Mouse (Mus musculus): ENCODE data around the gene Trak1. TPM values are rescaled to one million over a fixed set of nuclear protein-coding genes. Genes with fewer than 3 reads are reported as not detected.

Gene Trak1
- polyA plus RNA-seq, 1 experiment: 22.2 TPM

- no peaks in the 10 kb centered on the region for H3K27me3 ChIP-seq (ENCODE audit: control insufficient read depth, insufficient read depth, low read length)
- no peak overlapping the region for H3K27ac ChIP-seq (ENCODE audit: control insufficient read depth, insufficient read depth, low read depth, low read length)
- H3K4me3 ChIP-seq (ENCODE audit: control insufficient read depth, low read depth, low read length): no peak overlapping the region
- TF ChIP-seq POLR2A (IDR thresholded peaks at IDR 0.05; ENCODE audit: control insufficient read depth, low read depth, low read length): no peak
- no peak for TF ChIP-seq CTCF (IDR thresholded peaks at IDR 0.05; ENCODE audit: control insufficient read depth, insufficient read depth, insufficient replicate concordance, low read depth, low read length)
- no peaks in the 10 kb centered on the region for H3K36me3 ChIP-seq (ENCODE audit: control insufficient read depth, insufficient read depth, low read length)
- peaks cover 1% of the 10 kb centered on the region for H3K4me1 ChIP-seq (ENCODE audit: control insufficient read depth, insufficient read depth, low read length)
Measured at GRCm38 (mm10) chr9:121303748-121304147, 6.4 kb downstream of the Trak1 start.

DNA sequence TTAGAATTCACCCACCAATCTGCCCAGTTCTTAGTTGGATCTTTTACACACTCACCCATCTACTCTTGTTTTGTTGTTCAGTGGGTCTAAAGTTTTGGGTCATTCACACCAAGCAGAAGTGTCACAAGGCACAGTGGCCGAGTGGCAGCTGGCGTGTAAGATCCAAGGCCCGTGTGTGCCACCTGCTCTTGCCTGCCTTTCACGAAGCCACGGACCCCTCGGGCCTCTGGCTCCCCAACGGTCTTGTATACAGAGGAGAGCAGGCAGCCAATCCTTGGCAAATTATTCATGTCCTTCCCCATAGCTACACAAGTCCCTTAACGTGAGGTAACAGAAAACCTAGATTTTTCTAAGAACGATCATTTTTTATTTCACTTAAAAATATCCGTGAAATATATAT, 7.2 kb downstream of the Trak1 start:
- TF ChIP-seq CTCF (IDR thresholded peaks at IDR 0.05; ENCODE audit: control insufficient read depth, insufficient read depth, insufficient replicate concordance, low read depth, low read length) (no peak), POLR2A (IDR thresholded peaks at IDR 0.05; ENCODE audit: control insufficient read depth, low read depth, low read length) (no peak)
- Histone ChIP-seq H3K27me3 (ENCODE audit: control insufficient read depth, insufficient read depth, low read length) (no peaks in the 10 kb centered on the region), H3K36me3 (ENCODE audit: control insufficient read depth, insufficient read depth, low read length) (no peaks in the 10 kb centered on the region), H3K4me1 (ENCODE audit: control insufficient read depth, insufficient read depth, low read length) (no peaks in the 10 kb centered on the region; the same call in 1 of the 2 replicates), H3K4me3 (ENCODE audit: control insufficient read depth, low read depth, low read length) (no peak overlapping the region), H3K27ac (ENCODE audit: control insufficient read depth, insufficient read depth, low read depth, low read length) (no peak overlapping the region)

- no peak for TF ChIP-seq CTCF (IDR thresholded peaks at IDR 0.05; ENCODE audit: control insufficient read depth, insufficient read depth, insufficient replicate concordance, low read depth, low read length)
- no peak for TF ChIP-seq POLR2A (IDR thresholded peaks at IDR 0.05; ENCODE audit: control insufficient read depth, low read depth, low read length)
- Histone ChIP-seq H3K27ac (ENCODE audit: control insufficient read depth, insufficient read depth, low read depth, low read length) (no peak overlapping the region), H3K4me1 (ENCODE audit: control insufficient read depth, insufficient read depth, low read length) (no peaks in the 10 kb centered on the region; the same call in 1 of the 2 replicates), H3K36me3 (ENCODE audit: control insufficient read depth, insufficient read depth, low read length) (no peaks in the 10 kb centered on the region), H3K4me3 (ENCODE audit: control insufficient read depth, low read depth, low read length) (no peak overlapping the region), H3K27me3 (ENCODE audit: control insufficient read depth, insufficient read depth, low read length) (no peaks in the 10 kb centered on the region)
Measured at GRCm38 (mm10) chr9:121305456-121305855, 8.2 kb downstream of the Trak1 start.

DNA sequence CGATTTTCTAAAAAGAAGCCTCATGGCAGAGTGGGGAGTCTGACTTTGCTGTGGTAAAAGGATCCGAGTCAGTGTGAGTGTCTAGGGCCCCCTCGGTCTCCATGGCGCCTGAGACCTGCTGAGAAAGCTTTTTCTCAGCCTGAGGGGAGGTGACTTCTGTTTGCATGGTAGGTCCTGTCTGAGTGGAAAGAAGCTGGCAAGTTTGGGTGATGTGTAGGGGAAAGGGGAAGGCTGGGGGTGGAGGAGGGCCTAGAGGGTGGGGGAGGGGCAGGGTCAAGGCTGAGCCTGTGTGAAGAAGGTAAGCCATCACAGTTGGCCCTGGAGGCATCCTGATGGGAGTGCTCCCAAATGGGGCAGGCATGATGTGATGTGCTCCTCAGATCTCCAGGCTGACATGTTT, 12.0 kb downstream of the Trak1 start:
- Histone ChIP-seq H3K27ac (ENCODE audit: control insufficient read depth, insufficient read depth, low read depth, low read length) (no peak overlapping the region), H3K4me1 (ENCODE audit: control insufficient read depth, insufficient read depth, low read length) (peaks cover 4% of the 10 kb centered on the region), H3K27me3 (ENCODE audit: control insufficient read depth, insufficient read depth, low read length) (no peaks in the 10 kb centered on the region), H3K36me3 (ENCODE audit: control insufficient read depth, insufficient read depth, low read length) (no peaks in the 10 kb centered on the region), H3K4me3 (ENCODE audit: control insufficient read depth, low read depth, low read length) (no peak overlapping the region)
- TF ChIP-seq POLR2A (IDR thresholded peaks at IDR 0.05; ENCODE audit: control insufficient read depth, low read depth, low read length) (no peak), CTCF (IDR thresholded peaks at IDR 0.05; ENCODE audit: control insufficient read depth, insufficient read depth, insufficient replicate concordance, low read depth, low read length) (no peak)

DNA sequence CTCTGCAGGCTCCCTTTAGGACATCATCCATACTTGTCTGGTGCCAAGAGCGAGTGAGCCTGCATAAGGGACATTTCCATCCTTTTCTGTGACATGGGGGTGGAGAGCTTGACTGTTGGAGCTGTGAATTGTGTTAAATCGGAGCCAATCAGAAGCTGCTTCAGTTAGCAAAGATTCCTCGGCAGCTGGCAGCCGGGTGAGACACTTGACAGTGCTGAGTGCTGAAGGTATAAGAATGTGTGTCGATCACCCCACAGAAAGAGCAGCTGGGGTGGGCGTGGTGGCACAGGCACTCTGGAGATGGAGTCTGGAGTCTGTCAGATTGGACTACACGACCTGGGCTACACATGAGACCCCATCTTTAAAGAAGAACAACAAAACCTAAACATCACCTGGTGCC, 13.2 kb downstream of the Trak1 start:
- H3K27ac ChIP-seq (ENCODE audit: control insufficient read depth, insufficient read depth, low read depth, low read length): no peak overlapping the region
- peaks cover 10% of the 10 kb centered on the region for H3K4me1 ChIP-seq (ENCODE audit: control insufficient read depth, insufficient read depth, low read length)

GRCm38 (mm10) chr9:121311846-121312236, 14.5 kb downstream of the Trak1 start:
- Histone ChIP-seq H3K36me3 (ENCODE audit: control insufficient read depth, insufficient read depth, low read length) (no peaks in the 10 kb centered on the region), H3K27me3 (ENCODE audit: control insufficient read depth, insufficient read depth, low read length) (no peaks in the 10 kb centered on the region), H3K4me1 (ENCODE audit: control insufficient read depth, insufficient read depth, low read length) (peaks cover 13% of the 10 kb centered on the region), H3K27ac (ENCODE audit: control insufficient read depth, insufficient read depth, low read depth, low read length) (no peak overlapping the region), H3K4me3 (ENCODE audit: control insufficient read depth, low read depth, low read length) (no peak overlapping the region)
- TF ChIP-seq CTCF (IDR thresholded peaks at IDR 0.05; ENCODE audit: control insufficient read depth, insufficient read depth, insufficient replicate concordance, low read depth, low read length): no peak
- TF ChIP-seq POLR2A (IDR thresholded peaks at IDR 0.05; ENCODE audit: control insufficient read depth, low read depth, low read length): no peak

More for the DNA sequence above, 13.2 kb downstream of the Trak1 start:
- Histone ChIP-seq H3K27me3 (ENCODE audit: control insufficient read depth, insufficient read depth, low read length) (no peaks in the 10 kb centered on the region), H3K36me3 (ENCODE audit: control insufficient read depth, insufficient read depth, low read length) (no peaks in the 10 kb centered on the region), H3K4me3 (ENCODE audit: control insufficient read depth, low read depth, low read length) (no peak overlapping the region)
- TF ChIP-seq CTCF (IDR thresholded peaks at IDR 0.05; ENCODE audit: control insufficient read depth, insufficient read depth, insufficient replicate concordance, low read depth, low read length): no peak
- TF ChIP-seq POLR2A (IDR thresholded peaks at IDR 0.05; ENCODE audit: control insufficient read depth, low read depth, low read length): no peak

- Histone ChIP-seq H3K27ac (ENCODE audit: control insufficient read depth, insufficient read depth, low read depth, low read length) (no peak overlapping the region), H3K4me3 (ENCODE audit: control insufficient read depth, low read depth, low read length) (no peak overlapping the region)
- TF ChIP-seq POLR2A (IDR thresholded peaks at IDR 0.05; ENCODE audit: control insufficient read depth, low read depth, low read length): no peak
- no peak for TF ChIP-seq CTCF (IDR thresholded peaks at IDR 0.05; ENCODE audit: control insufficient read depth, insufficient read depth, insufficient replicate concordance, low read depth, low read length)
Measured at GRCm38 (mm10) chr9:121312237-121312891, 15.1 kb downstream of the Trak1 start.

More at GRCm38 (mm10) chr9:121312237-121312891, 15.1 kb downstream of the Trak1 start:
- H3K4me1 ChIP-seq (ENCODE audit: control insufficient read depth, insufficient read depth, low read length): peaks cover 17% of the 10 kb centered on the region
- H3K36me3 ChIP-seq (ENCODE audit: control insufficient read depth, insufficient read depth, low read length): no peaks in the 10 kb centered on the region
- no peaks in the 10 kb centered on the region for H3K27me3 ChIP-seq (ENCODE audit: control insufficient read depth, insufficient read depth, low read length)
